Mouse (Mus musculus): ENCODE measurements around the gene Ndufa6. TPM values are rescaled to one million over a fixed set of nuclear protein-coding genes. Genes with fewer than 3 reads are reported as not detected.
A peak's percentile ranks its signal among the peaks of the same experiment; 100 is the strongest.

The Ndufa6 gene
- total and polyA plus RNA-seq, 3 experiments: 235 to 417 TPM; not detected in 1

DNA sequence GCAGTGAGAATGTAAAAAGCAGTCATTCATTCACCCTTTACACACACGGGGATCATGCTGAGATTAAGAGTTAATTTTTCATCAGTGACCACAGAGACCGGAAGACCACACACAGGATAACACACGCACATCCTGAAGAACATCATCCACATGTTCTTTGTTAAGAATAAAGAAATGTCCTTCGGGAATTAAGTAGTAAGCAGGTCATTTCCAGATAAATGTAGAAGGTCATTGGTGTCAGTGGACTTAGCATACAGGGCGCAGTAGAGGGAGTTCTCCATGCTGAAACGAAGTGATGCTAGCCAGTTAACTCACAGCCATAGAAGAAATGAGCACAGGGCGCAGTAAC is 26.6 kb upstream of the Ndufa6 start:
- Histone ChIP-seq H3K9me3 (replicated peaks; ENCODE audit: insufficient read depth, low read length) (no peaks in the 10 kb centered on the region), H3K4me3 (ENCODE audit: control insufficient read depth in 1 of 2, insufficient read depth in 1 of 2, low read depth in 2 of 2, low read length in 2 of 2) (no peak overlapping the region), H3K36me3 (ENCODE audit: control insufficient read depth in 1 of 2, insufficient read depth in 2 of 2, low read length in 2 of 2) (no peaks in the 10 kb centered on the region), H3K27me3 (ENCODE audit: control insufficient read depth in 1 of 2, insufficient read depth in 2 of 2, low read length in 2 of 2) (peaks cover 6 to 20% of the 10 kb centered on the region in 2 experiments), H3K27ac (ENCODE audit: control insufficient read depth, low read depth, low read length) (no peak overlapping the region), H3K9ac (ENCODE audit: control insufficient read depth, low read depth, low read length, poor library complexity, severe bottlenecking) (no peak overlapping the region), H3K79me2 (ENCODE audit: control insufficient read depth, insufficient read depth, low read length, poor library complexity) (no peaks in the 10 kb centered on the region), H3K4me1 (ENCODE audit: control insufficient read depth in 1 of 2, insufficient read depth in 2 of 2, low read length in 2 of 2) (no peaks in the 10 kb centered on the region)
- TF ChIP-seq KAT2A (conservative IDR thresholded peaks at IDR 0.05; ENCODE audit: low read depth, low read length) (no peak), MEF2A (IDR thresholded peaks at IDR 0.05; ENCODE audit: extremely low read depth, insufficient replicate concordance, low read depth, low read length, poor library complexity, severe bottlenecking) (no peak), POLR2AphosphoS5 (IDR thresholded peaks at IDR 0.05; ENCODE audit: borderline replicate concordance, low read depth, low read length) (no peak), UBTF (IDR thresholded peaks at IDR 0.05; ENCODE audit: borderline replicate concordance, insufficient read depth, low read depth, low read length) (no peak), SIN3A (IDR thresholded peaks at IDR 0.05; ENCODE audit: low read length) (no peak), CHD2 (IDR thresholded peaks at IDR 0.05; ENCODE audit: low read length) (no peak), GABPA (IDR thresholded peaks at IDR 0.05; ENCODE audit: low read depth, low read length) (no peak), MAX (IDR thresholded peaks at IDR 0.05; ENCODE audit: low read length) (no peak), HCFC1 (IDR thresholded peaks at IDR 0.05; ENCODE audit: low read depth, low read length) (no peak), MAZ (IDR thresholded peaks at IDR 0.05; ENCODE audit: low read depth, low read length) (no peak), ZNF384 (IDR thresholded peaks at IDR 0.05; ENCODE audit: low read depth, low read length) (no peak), MXI1 (IDR thresholded peaks at IDR 0.05; ENCODE audit: low read depth, low read length) (no peak), ZMIZ1 (IDR thresholded peaks at IDR 0.05; ENCODE audit: low read depth, low read length) (no peak), TAL1 (IDR thresholded peaks at IDR 0.05; ENCODE audit: low read length) (no peak), POLR2A (IDR thresholded peaks at IDR 0.05; ENCODE audit: control insufficient read depth in 1 of 2, insufficient read depth in 1 of 2, low read depth in 1 of 2, low read length in 2 of 2, poor library complexity in 1 of 2) (no peak), ZKSCAN1 (IDR thresholded peaks at IDR 0.05; ENCODE audit: low read depth, low read length) (no peak), TBP (IDR thresholded peaks at IDR 0.05; ENCODE audit: low read depth, low read length) (no peak), ZC3H11A (IDR thresholded peaks at IDR 0.05; ENCODE audit: low read depth, low read length) (no peak), JUND (IDR thresholded peaks at IDR 0.05; ENCODE audit: low read depth, low read length) (no peak), ELF1 (IDR thresholded peaks at IDR 0.05; ENCODE audit: low read depth, low read length) (no peak)
- DNase-seq (ENCODE audit: low read depth, low spot score): no peak

DNA sequence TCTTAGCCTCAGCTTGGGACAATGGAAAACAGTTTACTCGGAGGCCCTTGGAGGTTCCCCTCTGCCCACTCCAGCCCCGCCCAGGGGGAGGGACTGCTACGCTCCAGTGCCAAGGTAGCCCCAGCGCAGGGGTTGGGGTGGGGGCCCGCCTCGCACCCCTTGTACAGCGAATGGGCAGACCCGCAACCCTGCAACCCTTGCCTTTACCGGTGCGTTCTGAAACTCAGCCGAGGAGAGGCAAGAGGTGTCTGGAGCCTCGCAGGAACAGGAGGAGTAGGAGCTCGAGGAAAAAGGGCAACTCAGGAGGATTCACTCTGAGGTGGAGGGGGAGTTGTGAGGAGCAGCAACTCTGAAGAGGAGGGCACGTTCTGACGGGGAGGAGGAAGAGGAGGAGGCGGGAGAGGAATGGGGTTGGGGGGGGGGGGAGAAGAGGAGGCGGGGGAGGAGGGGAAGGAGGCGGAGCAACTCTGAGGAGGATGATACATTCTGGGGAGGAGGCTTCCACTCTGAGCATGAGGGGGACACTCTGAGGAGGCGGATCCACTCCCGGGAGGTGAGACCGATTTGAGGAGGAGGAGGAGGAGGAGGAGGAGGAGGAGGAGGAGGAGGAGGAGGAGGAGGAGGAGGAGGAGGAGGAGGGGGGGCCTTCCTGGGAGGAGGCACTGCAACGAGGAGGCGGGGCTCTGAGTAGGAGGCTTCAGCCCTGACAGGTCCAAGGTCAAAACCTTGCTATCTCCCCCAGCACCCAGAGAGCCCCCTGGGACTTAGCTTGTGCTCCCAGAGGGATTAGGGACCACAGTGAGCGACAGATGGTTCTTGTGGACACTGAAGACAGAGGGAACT is 26.0 kb upstream of the Ndufa6 start, which contains the start of gene Cyp2d22:
Cyp2d22 (minus strand) TSS at position 390 of the 843 bp plus-strand sequence.
- Histone ChIP-seq H3K9me3 (replicated peaks; ENCODE audit: insufficient read depth, low read length) (no peaks in the 10 kb centered on the region), H3K36me3 (ENCODE audit: control insufficient read depth in 1 of 2, insufficient read depth in 2 of 2, low read length in 2 of 2) (no peaks in the 10 kb centered on the region), H3K27me3 (ENCODE audit: control insufficient read depth in 1 of 2, insufficient read depth in 2 of 2, low read length in 2 of 2) (peaks cover 6 to 17% of the 10 kb centered on the region in 2 experiments), H3K9ac (ENCODE audit: control insufficient read depth, low read depth, low read length, poor library complexity, severe bottlenecking) (no peak within 1 kb of the TSS), H3K79me2 (ENCODE audit: control insufficient read depth, insufficient read depth, low read length, poor library complexity) (no peaks in the 10 kb centered on the region), H3K27ac (ENCODE audit: control insufficient read depth, low read depth, low read length) (no peak within 1 kb of the TSS), H3K4me3 (ENCODE audit: control insufficient read depth in 1 of 2, insufficient read depth in 1 of 2, low read depth in 2 of 2, low read length in 2 of 2) (peak within 1 kb of the TSS; percentile 4 to 37; a peak in 1 of 4 replicates), H3K4me1 (ENCODE audit: control insufficient read depth in 1 of 2, insufficient read depth in 2 of 2, low read length in 2 of 2) (no peaks in the 10 kb centered on the region)
- peak; percentile 7 for DNase-seq (ENCODE audit: low read depth, low spot score)
- TF ChIP-seq RAD21 (IDR thresholded peaks at IDR 0.05; ENCODE audit: low read depth, low read length) (no peak), MXI1 (IDR thresholded peaks at IDR 0.05; ENCODE audit: low read depth, low read length) (no peak), MAX (IDR thresholded peaks at IDR 0.05; ENCODE audit: low read length) (no peak), CHD2 (IDR thresholded peaks at IDR 0.05; ENCODE audit: low read length) (no peak), POLR2A (IDR thresholded peaks at IDR 0.05; ENCODE audit: control insufficient read depth in 1 of 2, insufficient read depth in 1 of 2, low read depth in 1 of 2, low read length in 2 of 2, poor library complexity in 1 of 2) (no peak), EP300 (IDR thresholded peaks at IDR 0.05; ENCODE audit: low read depth in 1 of 2, low read length in 2 of 2) (no peak)
